Comparison of ENCODE assay signal across 8 mouse cellular contexts in genomic region chr1:118388127-118388756, GRCm38 (mm10). TPM values are rescaled to one million over a fixed set of nuclear protein-coding genes. Genes with fewer than 3 reads are reported as not detected.
DNase-seq lines count a peak whose midpoint lies in the region; ATAC-seq and TF ChIP-seq lines count a peak whose summit lies in the region.

No protein-coding gene starts in this region.

- no peaks in the 10 kb centered on the region for H3K9me3 ChIP-seq in G1E (replicated peaks)
- H3K9me3 ChIP-seq in forebrain, embryonic 15.5 days: no peaks in the 10 kb centered on the region
- H3K9me3 ChIP-seq in lung, embryonic 16.5 days (ENCODE audit: control insufficient read depth, low read length): no peaks in the 10 kb centered on the region

- ATAC-seq in G1E (ENCODE audit: extremely low read depth, insufficient number of reproducible peaks, low FRiP score, poor library complexity, severe bottlenecking): peak; percentile 52
- peak; percentile 11; the same call in 1 of the 2 replicates for ATAC-seq in forebrain, embryonic 15.5 days (replicated peaks)
- ATAC-seq in lung, embryonic 16.5 days (ENCODE audit: low read depth): peak; percentile 17

- H3K36me3 ChIP-seq in G1E (replicated peaks): peaks cover 30% of the 10 kb centered on the region
- H3K36me3 ChIP-seq in forebrain, embryonic 15.5 days: no peaks in the 10 kb centered on the region
- H3K36me3 ChIP-seq in lung, embryonic 16.5 days (ENCODE audit: control insufficient read depth, insufficient read depth, low read length): no peaks in the 10 kb centered on the region

- H3K4me3 ChIP-seq in G1E (ENCODE audit: low read depth, low read length): peak overlapping the region; percentile 78
- peak overlapping the region; percentile 92 for H3K4me3 ChIP-seq in forebrain, embryonic 15.5 days
- H3K4me3 ChIP-seq in lung, embryonic 16.5 days (ENCODE audit: low read length): peak overlapping the region; percentile 81

- no peaks in the 10 kb centered on the region for H3K27me3 ChIP-seq in G1E (ENCODE audit: insufficient read depth, low read length)
- no peaks in the 10 kb centered on the region for H3K27me3 ChIP-seq in forebrain, embryonic 15.5 days
- no peaks in the 10 kb centered on the region for H3K27me3 ChIP-seq in lung, embryonic 16.5 days (ENCODE audit: control insufficient read depth, insufficient read depth, low read depth, low read length)

- peak; percentile 68 for DNase-seq in G1E (ENCODE audit: low spot score)
- DNase-seq in cerebellum, adult 11 months: peak; percentile 42
- peak; percentile 44 for DNase-seq in heart, postnatal 25 days (ENCODE audit: low spot score)
- DNase-seq in layer of hippocampus, adult 11-12 months (ENCODE audit: low spot score): peak; percentile 73
- DNase-seq in ovary, adult 18-20 months (ENCODE audit: low spot score): peak; percentile 44
- peak; percentile 76 for DNase-seq in thymus, postnatal 0 days (ENCODE audit: low spot score)

- H3K4me2 ChIP-seq in forebrain, embryonic 15.5 days (replicated peaks): peak overlapping the region; percentile 67
- peak overlapping the region; percentile 58 for H3K4me2 ChIP-seq in lung, embryonic 16.5 days (ENCODE audit: low read depth, low read length)

- WGBS in forebrain, embryonic 15.5 days: under 1% methylated on average over 19 of the region's 19 CpGs
- 0% methylated on average over 19 of the region's 19 CpGs for WGBS in lung, embryonic 16.5 days

- intact Hi-C loops in heart, postnatal 25 days (cut with DNase I): loop anchor here (1.0 to 5.0 kb wide), 2 partner anchors 66 to 71 kb away; partner anchors contain the start of gene Nifk

- H3K9ac ChIP-seq in forebrain, embryonic 15.5 days (replicated peaks): peak overlapping the region; percentile 92
- H3K9ac ChIP-seq in lung, embryonic 16.5 days (ENCODE audit: low read length): peak overlapping the region; percentile 88

- H3K4me1 ChIP-seq in G1E (ENCODE audit: insufficient read depth, low read depth, low read length): peaks cover 22% of the 10 kb centered on the region
- peaks cover 36% of the 10 kb centered on the region for H3K4me1 ChIP-seq in forebrain, embryonic 15.5 days
- H3K4me1 ChIP-seq in lung, embryonic 16.5 days (replicated peaks; ENCODE audit: control insufficient read depth, insufficient read depth, low read length): peaks cover 11% of the 10 kb centered on the region

- TF ChIP-seq CTCF in G1E (IDR thresholded peaks at IDR 0.05; ENCODE audit: low read depth, low read length): no peak

- peak overlapping the region; percentile 94 for H3K27ac ChIP-seq in forebrain, embryonic 15.5 days (replicated peaks)
- H3K27ac ChIP-seq in lung, embryonic 16.5 days (ENCODE audit: low read length): peak overlapping the region; percentile 78

RNA-seq across cellular contexts. Expression of gene Clasp1, which starts 0.6 kb away (rescaled TPM):
- total RNA-seq in G1E (2014; fragmentation: Nextera tagmentation) (84.6 and 86.9 TPM in 2 replicates), G1E (2017) (45.9 and 51.2 TPM in 2 replicates)
- 37.9 and 39.6 TPM in 2 replicates for polyA plus RNA-seq in G1E (2012)
- polyA plus RNA-seq in forebrain, embryonic 15.5 days (2015; fragmentation: Nextera tagmentation; extraction: Ambion mirVana): 131 and 137 TPM in 2 replicates
- 100 to 1,000 TPM; 296 to 379 TPM for total RNA-seq in heart, postnatal 25 days (2021)
- polyA plus RNA-seq in lung, embryonic 16.5 days (2015; fragmentation: Nextera tagmentation; extraction: Ambion mirVana): 37.6 and 39.0 TPM in 2 replicates
- 21.0 and 31.0 TPM in 2 replicates for polyA plus RNA-seq in thymus, postnatal 0 days (2015; fragmentation: Nextera tagmentation; extraction: Ambion mirVana)

Comparison
In these comparisons a context has a peak if more than half of its experiments do, and no peak if none do; other contexts are left out.
1. Peak in every context shown above with its lines: DNase-seq, ATAC-seq, H3K4me3 ChIP-seq and H3K27ac ChIP-seq.